8 mouse cellular contexts compared by ENCODE assay signal in genomic region chr19:25628490-25628889, GRCm38 (mm10). TPM values are rescaled to one million over a fixed set of nuclear protein-coding genes. Genes with fewer than 3 reads are reported as not detected.
DNase-seq lines count a peak whose midpoint lies in the region; ATAC-seq and TF ChIP-seq lines count a peak whose summit lies in the region.

No protein-coding gene starts in this region.

- WGBS in kidney, embryonic 15.5 days, result 12% methylated on average over 9 of the region's 9 CpGs
- 12% methylated on average over 9 of the region's 9 CpGs for WGBS in hindbrain, postnatal 0 days
- 12% methylated on average over 9 of the region's 9 CpGs for WGBS in midbrain, postnatal 0 days
- WGBS in stomach, postnatal 0 days, result 14% methylated on average over 9 of the region's 9 CpGs

- no peak overlapping the region for H3K27ac ChIP-seq in kidney, embryonic 15.5 days
- H3K27ac ChIP-seq in hindbrain, postnatal 0 days, result no peak overlapping the region
- H3K27ac ChIP-seq in midbrain, postnatal 0 days (ENCODE audit: low read depth, low read length), result no peak overlapping the region
- H3K27ac ChIP-seq in stomach, postnatal 0 days (replicated peaks), result no peak overlapping the region

- TF ChIP-seq CTCF in hindbrain, postnatal 0 days (IDR thresholded peaks at IDR 0.05; ENCODE audit: low read depth), result peak; percentile 94
- TF ChIP-seq CTCF in midbrain, postnatal 0 days (IDR thresholded peaks at IDR 0.05), result peak; percentile 95
- peak; percentile 97 for TF ChIP-seq CTCF in stomach, postnatal 0 days (IDR thresholded peaks at IDR 0.05; ENCODE audit: low read depth)

- no peaks in the 10 kb centered on the region for H3K9me3 ChIP-seq in kidney, embryonic 15.5 days (replicated peaks)
- no peaks in the 10 kb centered on the region for H3K9me3 ChIP-seq in hindbrain, postnatal 0 days (ENCODE audit: low read length)
- no peaks in the 10 kb centered on the region for H3K9me3 ChIP-seq in midbrain, postnatal 0 days (ENCODE audit: low read length)
- no peaks in the 10 kb centered on the region for H3K9me3 ChIP-seq in stomach, postnatal 0 days (ENCODE audit: control insufficient read depth, low read length)

- H3K9ac ChIP-seq in kidney, embryonic 15.5 days, result no peak overlapping the region
- H3K9ac ChIP-seq in hindbrain, postnatal 0 days (replicated peaks; ENCODE audit: low read length), result no peak overlapping the region
- no peak overlapping the region for H3K9ac ChIP-seq in midbrain, postnatal 0 days (replicated peaks; ENCODE audit: low read length, poor library complexity, severe bottlenecking)
- H3K9ac ChIP-seq in stomach, postnatal 0 days (ENCODE audit: low read length), result no peak overlapping the region

- no peak overlapping the region for H3K4me3 ChIP-seq in kidney, embryonic 15.5 days (replicated peaks)
- no peak overlapping the region for H3K4me3 ChIP-seq in hindbrain, postnatal 0 days (ENCODE audit: low read length)
- H3K4me3 ChIP-seq in midbrain, postnatal 0 days (ENCODE audit: low read depth, low read length), result no peak overlapping the region
- H3K4me3 ChIP-seq in stomach, postnatal 0 days (ENCODE audit: low read depth, low read length), result no peak overlapping the region

- DNase-seq in kidney, adult 11 months, result peak; percentile 30
- DNase-seq in c-Kit-negative CD71-positive TER-119-positive erythroid progenitor cells, embryonic 14.5 days (ENCODE audit: low read depth, low spot score), result peak; percentile 6
- DNase-seq in fibroblast of lung, adult 2 months (ENCODE audit: low read depth), result peak; percentile 9
- peak; percentile 85 for DNase-seq in hindbrain, postnatal 0 days (ENCODE audit: low spot score)
- DNase-seq in left cerebral cortex, postnatal 25 days (ENCODE audit: low spot score in 2 of 2), result peak; percentile 63 to 71
- DNase-seq in midbrain, postnatal 0 days (ENCODE audit: low spot score), result peak; percentile 82
- peak; percentile 76 for DNase-seq in stomach, postnatal 0 days (ENCODE audit: low spot score)

- intact Hi-C loops in left cerebral cortex, postnatal 25 days (cut with DNase I), result loop anchor here (2.0 to 5.0 kb wide), 3 partner anchors 84 to 521 kb away; no protein-coding TSS in a partner anchor

- TF ChIP-seq EP300 in stomach, postnatal 0 days (optimal IDR thresholded peaks at IDR 0.05), result no peak

- peaks cover 71% of the 10 kb centered on the region for H3K27me3 ChIP-seq in kidney, embryonic 15.5 days
- peaks cover 37% of the 10 kb centered on the region for H3K27me3 ChIP-seq in hindbrain, postnatal 0 days (ENCODE audit: insufficient read depth, low read length)
- peaks cover 33% of the 10 kb centered on the region for H3K27me3 ChIP-seq in midbrain, postnatal 0 days (ENCODE audit: insufficient read depth, low read length)
- peaks cover 3% of the 10 kb centered on the region; the same call in 1 of the 2 replicates for H3K27me3 ChIP-seq in stomach, postnatal 0 days (ENCODE audit: control insufficient read depth, insufficient read depth, low read length)

- no peak for ATAC-seq in kidney, embryonic 15.5 days (replicated peaks; ENCODE audit: low FRiP score)
- 0 out of 2 replicates have a peak, but pooled peaks have one; percentile 49 for ATAC-seq in hindbrain, postnatal 0 days
- ATAC-seq in midbrain, postnatal 0 days (ENCODE audit: low FRiP score), result no peak
- peak; percentile 60; the same call in 1 of the 2 replicates for ATAC-seq in stomach, postnatal 0 days (ENCODE audit: low FRiP score, low TSS enrichment)

- H3K4me2 ChIP-seq in kidney, embryonic 15.5 days, result no peak overlapping the region
- H3K4me2 ChIP-seq in hindbrain, postnatal 0 days (ENCODE audit: low read depth, low read length), result no peak overlapping the region
- H3K4me2 ChIP-seq in midbrain, postnatal 0 days (ENCODE audit: low read depth, low read length, poor library complexity, severe bottlenecking), result no peak overlapping the region
- no peak overlapping the region for H3K4me2 ChIP-seq in stomach, postnatal 0 days (replicated peaks; ENCODE audit: low read depth)

- H3K4me1 ChIP-seq in kidney, embryonic 15.5 days, result 0 out of 2 replicates have a peak, but pooled peaks cover under 1% of the 10 kb centered on the region
- H3K4me1 ChIP-seq in hindbrain, postnatal 0 days (ENCODE audit: insufficient read depth, low read length), result no peaks in the 10 kb centered on the region
- H3K4me1 ChIP-seq in midbrain, postnatal 0 days (ENCODE audit: insufficient read depth, low read length), result no peaks in the 10 kb centered on the region
- H3K4me1 ChIP-seq in stomach, postnatal 0 days (replicated peaks; ENCODE audit: control insufficient read depth, insufficient read depth), result no peaks in the 10 kb centered on the region

- no peaks in the 10 kb centered on the region for H3K36me3 ChIP-seq in kidney, embryonic 15.5 days
- no peaks in the 10 kb centered on the region for H3K36me3 ChIP-seq in hindbrain, postnatal 0 days (ENCODE audit: insufficient read depth, low read length)
- no peaks in the 10 kb centered on the region for H3K36me3 ChIP-seq in midbrain, postnatal 0 days (ENCODE audit: insufficient read depth, low read length)
- no peaks in the 10 kb centered on the region for H3K36me3 ChIP-seq in stomach, postnatal 0 days (ENCODE audit: control insufficient read depth, insufficient read depth, low read length)

RNA-seq across cellular contexts. Expression of gene Dmrt3, which starts 18.4 kb away (rescaled TPM):
- not detected in 2 replicates for polyA plus RNA-seq in kidney, embryonic 15.5 days (2015; fragmentation: Nextera tagmentation; extraction: Ambion mirVana)
- 0.31 and 1.8 TPM in 2 replicates for total RNA-seq in hindbrain, postnatal 0 days (2014; rRNA removed)
- 0.21 and 0.26 TPM in 2 replicates for polyA plus RNA-seq in hindbrain, postnatal 0 days (2015; fragmentation: Nextera tagmentation; extraction: Ambion mirVana)
- total RNA-seq in left cerebral cortex, postnatal 25 days (2021), result under 1 TPM in 1 of 2 experiments, not detected in 1; 0.14 TPM
- total RNA-seq in midbrain, postnatal 0 days (2014; rRNA removed), result 0.93 TPM in 1 of 2 replicates, not detected in the other
- polyA plus RNA-seq in midbrain, postnatal 0 days (2015; fragmentation: Nextera tagmentation; extraction: Ambion mirVana), result 0.06 TPM in 1 of 2 replicates, not detected in the other
- polyA plus RNA-seq in stomach, postnatal 0 days (2015; fragmentation: Nextera tagmentation; extraction: Ambion mirVana), result 0.07 and 0.16 TPM in 2 replicates

RNA-seq across cellular contexts. Expression of gene Dmrt2, which starts 43.7 kb away (rescaled TPM):
- 2.0 and 2.1 TPM in 2 replicates for polyA plus RNA-seq in kidney, embryonic 15.5 days (2015; fragmentation: Nextera tagmentation; extraction: Ambion mirVana)
- not detected in 2 replicates for total RNA-seq in hindbrain, postnatal 0 days (2014; rRNA removed)
- polyA plus RNA-seq in hindbrain, postnatal 0 days (2015; fragmentation: Nextera tagmentation; extraction: Ambion mirVana), result not detected in 2 replicates
- 1 to 10 TPM; 1.1 to 1.5 TPM for total RNA-seq in left cerebral cortex, postnatal 25 days (2021)
- total RNA-seq in midbrain, postnatal 0 days (2014; rRNA removed), result 0.11 and 0.14 TPM in 2 replicates
- 0.07 TPM in 1 of 2 replicates, not detected in the other for polyA plus RNA-seq in midbrain, postnatal 0 days (2015; fragmentation: Nextera tagmentation; extraction: Ambion mirVana)
- polyA plus RNA-seq in stomach, postnatal 0 days (2015; fragmentation: Nextera tagmentation; extraction: Ambion mirVana), result 1.2 and 1.3 TPM in 2 replicates

Comparison
In these comparisons a context has a peak if more than half of its experiments do, and no peak if none do; other contexts are left out.
1. DNase-seq: peak in every context shown above with its lines; median percentile 85 in hindbrain, postnatal 0 days; 82 in midbrain, postnatal 0 days; 76 in stomach, postnatal 0 days; 67 in left cerebral cortex, postnatal 25 days; 30 in kidney, adult 11 months; 9 in fibroblast of lung, adult 2 months; 6 in c-Kit-negative CD71-positive TER-119-positive erythroid progenitor cells, embryonic 14.5 days.
2. ATAC-seq: peak in hindbrain, postnatal 0 days (single experiment) and stomach, postnatal 0 days (single experiment); none in kidney, embryonic 15.5 days (single experiment) and midbrain, postnatal 0 days (single experiment).
3. Peak in every context shown above with its lines, with median percentiles within 50 percentile points of each other: CTCF ChIP-seq.